Mouse (Mus musculus) heart, postnatal 0 days (tissue): ENCODE data around the gene C5ar1. TPM values are rescaled to one million over a fixed set of nuclear protein-coding genes. Genes with fewer than 3 reads are reported as not detected.
"Not testable (repeated sequence)": the region's sequence is repeated elsewhere in the genome, so short reads cannot be mapped to it uniquely, and the experiment has no call there.

ENCODE experiments used
- ATAC-seq: fragments of 200-750 bp; cut with Nextera tagmentation; 2 replicates; pipeline ENCODE4 v1.8.0; 2017; ENCODE audit warnings: low read depth, moderate number of reproducible peaks, moderate library complexity; ENCODE audit not compliant: insufficient read depth
- DNase-seq: peaks from one replicate; pipeline ENCODE4 v3.0.0-alpha.2; 2016; ENCODE audit warnings: low spot score
- H3K27ac ChIP-seq: fragments of 300-500 bp; sonication (generic); 2 replicates; pipeline ENCODE4 v1.5.1; 2014; ENCODE audit warnings: low read depth, mild to moderate bottlenecking
- H3K27me3 ChIP-seq: fragments of 300-500 bp; sonication (generic); 2 replicates; pipeline ENCODE4 v1.6.1; 2014; ENCODE audit warnings: low read length, mixed read lengths; ENCODE audit not compliant: control insufficient read depth, insufficient read depth
- H3K36me3 ChIP-seq: fragments of 300-500 bp; sonication (generic); replicated peaks from 2 replicates; pipeline ENCODE4 v1.6.1; 2014; ENCODE audit warnings: low read length, mixed read lengths; ENCODE audit not compliant: control insufficient read depth, insufficient read depth
- H3K4me1 ChIP-seq: fragments of 300-500 bp; sonication (generic); 2 replicates; pipeline ENCODE4 v1.6.1; 2014; ENCODE audit warnings: antibody characterized with exemption; ENCODE audit not compliant: control insufficient read depth, insufficient read depth
- H3K4me2 ChIP-seq: fragments of 300-500 bp; sonication (generic); 2 replicates; pipeline ENCODE4 v1.6.1; 2014; ENCODE audit warnings: low read depth, mild to moderate bottlenecking, low read length, moderate library complexity
- H3K4me3 ChIP-seq: fragments of 300-500 bp; sonication (generic); 2 replicates; pipeline ENCODE4 v1.5.1; 2014; ENCODE audit warnings: low read depth, low read length
- H3K9ac ChIP-seq: fragments of 300-500 bp; sonication (generic); replicated peaks from 2 replicates; pipeline ENCODE4 v1.6.1; 2014; ENCODE audit warnings: low read depth, low read length, mixed read lengths
- H3K9me3 ChIP-seq: fragments of 300-500 bp; sonication (generic); replicated peaks from 2 replicates; pipeline ENCODE4 v1.6.1; 2016; ENCODE audit warnings: low read length; ENCODE audit not compliant: control insufficient read depth
- CTCF ChIP-seq: IDR thresholded peaks from 2 replicates; pipeline ENCODE4 v1.5.1; 2016; ENCODE audit warnings: antibody characterized with exemption, control low read depth, low read depth
- EP300 ChIP-seq: IDR thresholded peaks from 2 replicates; pipeline ENCODE4 v1.6.1; 2016; ENCODE audit warnings: antibody characterized with exemption, low read depth
- WGBS: fragments of 180-500 bp; shearing (Covaris S2); extraction: QIAGEN DNeasy Blood & Tissue Kit; methylation state at CpG from one replicate; pipeline ENCODE4 v1.1.7; 2014; 5-methylcytosine and 5-hydroxymethylcytosine counted together
- polyA plus RNA-seq: library from polyadenylated mRNA; unstranded; fragments of >200 nt; fragmentation: Nextera tagmentation; extraction: Ambion mirVana; gene quantifications from 2 replicates; pipeline ENCODE4 v1.2.1, GENCODE M21; 2015
- total RNA-seq: library from RNA; depleted of rRNA; stranded (reverse); fragments of >200 nt; gene quantifications from 2 replicates; pipeline ENCODE4 v1.2.3, GENCODE M21; 2014; ENCODE audit warnings: low replicate concordance; rRNA removed

Gene C5ar1
- total RNA-seq (2.0 and 3.3 TPM in 2 replicates), polyA plus RNA-seq (1.9 and 2.2 TPM in 2 replicates)

DNA sequence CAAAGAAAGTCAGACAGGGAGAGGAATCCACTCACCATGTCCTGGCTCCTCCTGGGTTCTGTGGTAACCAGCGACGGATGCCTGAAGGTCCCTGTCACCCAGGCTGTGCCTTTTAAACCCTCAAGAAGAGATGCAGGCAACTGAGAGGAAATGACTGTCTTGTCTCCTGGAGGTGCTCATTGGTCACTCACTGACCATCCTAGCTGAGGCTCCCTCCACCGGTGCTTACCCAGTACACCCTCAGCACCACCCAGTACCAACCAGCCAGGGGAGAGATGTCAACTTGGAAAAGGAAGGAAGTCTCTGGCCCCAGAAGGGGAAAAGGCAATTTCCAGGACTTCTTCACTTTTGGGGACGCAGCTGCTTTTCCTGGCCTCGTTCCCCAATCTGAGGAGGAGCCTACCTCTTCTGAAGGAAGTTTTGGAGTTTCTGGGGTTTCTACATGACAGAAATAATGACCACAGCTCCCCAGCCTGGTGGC lies at the start of gene C5ar1:
TSS of gene C5ar1 (minus strand) at position 431 of the 481 bp plus-strand sequence.
- no peak for ATAC-seq
- no peaks in the 10 kb centered on the region for H3K4me1 ChIP-seq
- H3K27ac ChIP-seq: no peak within 1 kb of the TSS
- WGBS: 78% methylated on average over 5 of the region's 5 CpGs
- DNase-seq: no peak
- H3K9ac ChIP-seq: no peak within 1 kb of the TSS
- no peak within 1 kb of the TSS for H3K4me2 ChIP-seq
- H3K36me3 ChIP-seq: no peaks in the 10 kb centered on the region
- H3K27me3 ChIP-seq: no peaks in the 10 kb centered on the region
- H3K9me3 ChIP-seq: no peaks in the 10 kb centered on the region
- H3K4me3 ChIP-seq: no peak within 1 kb of the TSS
- TF ChIP-seq CTCF (no peak), EP300 (no peak)

DNA sequence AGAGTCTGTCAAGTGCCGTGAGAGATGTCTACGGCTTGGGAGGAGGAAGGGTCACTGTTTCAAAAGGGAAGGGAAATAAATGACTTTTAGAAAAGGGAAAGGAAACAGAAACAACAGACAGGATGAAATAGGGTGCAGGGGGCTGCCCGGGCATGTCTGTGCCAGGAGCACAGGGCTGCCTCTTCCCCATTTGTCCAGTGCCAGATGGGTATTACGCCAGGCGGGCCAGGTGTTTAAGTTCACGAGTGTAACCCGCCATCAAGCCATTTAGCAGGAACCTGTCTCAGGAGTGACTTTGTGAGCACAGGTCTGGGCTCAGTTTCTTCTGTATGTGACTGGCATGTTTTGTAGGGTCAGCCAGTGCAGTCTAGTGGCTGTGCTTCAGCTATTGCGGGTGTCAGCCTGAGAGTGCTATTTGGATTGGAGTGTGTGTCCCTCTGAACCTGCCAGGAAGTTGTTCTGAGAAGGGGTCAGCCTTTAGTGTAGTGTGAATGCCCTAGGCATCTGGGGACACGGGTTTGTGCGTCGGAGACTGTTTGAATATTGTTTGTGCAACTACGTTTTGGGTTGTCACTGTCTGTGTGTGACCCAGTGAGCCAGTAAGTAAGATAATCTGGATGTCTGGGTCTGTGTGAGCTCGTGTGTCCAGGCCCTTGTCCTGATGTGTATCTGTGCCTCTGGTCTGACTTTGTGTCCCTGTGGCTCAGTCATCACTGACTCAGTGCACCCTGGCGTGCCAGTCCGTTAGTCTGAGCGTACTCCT lies 49.4 kb upstream of the C5ar1 start:
- Histone ChIP-seq H3K36me3 (no peaks in the 10 kb centered on the region), H3K27ac (peak overlapping the region; percentile 99), H3K4me2 (peak overlapping the region; percentile 82), H3K9me3 (no peaks in the 10 kb centered on the region), H3K4me3 (peak overlapping the region; percentile 75), H3K27me3 (no peaks in the 10 kb centered on the region), H3K4me1 (peaks cover 7% of the 10 kb centered on the region; the same call in 1 of the 2 replicates), H3K9ac (no peak overlapping the region; the same call in 1 of the 2 replicates)
- WGBS: 36% methylated on average over 16 of the region's 16 CpGs
- TF ChIP-seq EP300: no peak
- no peak for TF ChIP-seq CTCF
- DNase-seq: no peak
- no peak for ATAC-seq

DNA sequence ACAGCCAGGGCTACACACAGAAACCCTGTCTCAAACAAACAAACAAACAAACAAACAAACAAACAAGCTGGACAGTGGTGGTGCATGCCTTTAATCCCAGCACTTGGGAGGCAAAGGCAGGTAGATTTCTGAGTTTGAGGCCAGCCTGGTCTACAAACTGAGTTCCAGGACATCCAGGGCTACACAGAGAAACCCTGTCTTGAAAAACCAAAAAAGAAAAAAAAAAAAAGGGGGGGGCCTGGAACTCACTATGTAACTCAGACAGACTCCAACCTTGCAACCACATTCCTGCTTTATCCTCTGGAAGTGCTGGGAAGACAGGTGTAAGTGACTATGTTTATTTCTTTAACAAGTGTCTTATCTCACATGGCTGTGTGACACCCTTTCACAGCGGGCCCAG lies 48.8 kb upstream of the C5ar1 start, which contains the start of gene Bbc3:
TSS of gene Bbc3 (plus strand) at position 301 of the 400 bp plus-strand sequence.
- H3K36me3 ChIP-seq, H3K27me3 ChIP-seq, ATAC-seq, H3K4me1 ChIP-seq, DNase-seq, H3K9me3 ChIP-seq: not testable (repeated sequence)
- peak within 1 kb of the TSS; percentile 38; the same call in 1 of the 2 replicates for H3K9ac ChIP-seq
- H3K4me2 ChIP-seq: peak within 1 kb of the TSS; percentile 82
- peak within 1 kb of the TSS; percentile 75 for H3K4me3 ChIP-seq
- peak within 1 kb of the TSS; percentile 99 for H3K27ac ChIP-seq
- WGBS: 23% methylated on average over 1 of the region's 1 CpGs

DNA sequence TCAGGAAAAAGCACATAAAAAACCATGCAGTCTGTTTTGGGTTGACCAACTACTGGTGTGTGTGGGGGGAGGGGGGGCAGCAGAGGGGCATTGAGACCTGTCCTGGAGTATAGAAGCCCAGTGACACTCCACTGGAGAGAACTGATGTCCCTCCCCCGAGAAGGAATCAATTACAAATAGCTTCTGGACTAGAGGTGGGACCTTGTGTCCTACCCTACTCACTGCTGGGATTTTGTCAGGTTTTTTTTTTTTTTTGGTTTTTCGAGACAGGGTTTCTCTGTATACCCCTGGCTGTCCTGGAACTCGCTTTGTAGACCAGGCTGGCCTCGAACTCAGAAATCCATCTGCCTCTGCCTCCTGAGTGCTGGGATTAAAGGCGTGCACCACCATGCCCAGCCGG lies 47.8 kb upstream of the C5ar1 start:
- H3K27me3 ChIP-seq, H3K9me3 ChIP-seq, H3K4me3 ChIP-seq, H3K27ac ChIP-seq, ATAC-seq, H3K4me2 ChIP-seq, H3K4me1 ChIP-seq, H3K9ac ChIP-seq, H3K36me3 ChIP-seq, DNase-seq: not testable (repeated sequence)
- 68% methylated on average over 6 of the region's 6 CpGs for WGBS

DNA sequence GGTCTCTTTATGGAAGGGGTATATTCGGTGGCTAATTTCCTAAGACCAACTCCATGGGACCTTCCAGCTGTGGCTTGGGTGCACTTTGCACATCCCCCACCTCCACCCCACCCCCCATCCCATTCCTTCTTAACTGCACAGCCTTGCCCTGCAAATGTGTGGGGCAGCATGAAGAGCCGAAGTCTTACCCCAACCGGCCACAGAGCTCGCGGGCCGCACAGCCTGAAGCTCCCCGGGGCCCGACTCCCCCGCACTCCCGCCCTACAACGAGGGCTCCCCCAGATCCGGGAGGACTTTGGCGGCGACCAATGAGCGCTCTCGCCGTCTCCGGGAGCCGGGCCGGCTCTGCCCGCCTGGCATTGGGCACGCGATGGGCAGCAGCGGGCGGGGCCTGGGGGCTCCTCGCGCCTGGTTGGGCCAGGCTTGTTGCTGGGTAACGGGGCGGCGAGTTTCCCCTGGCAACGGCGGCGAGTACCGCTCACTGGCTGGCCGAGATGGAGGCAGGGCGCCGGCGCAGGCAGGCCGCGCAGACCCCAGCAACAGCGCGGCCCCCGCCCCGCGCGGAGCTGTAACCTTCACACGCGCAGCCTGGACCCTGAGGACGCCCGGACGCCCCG lies 40.2 kb upstream of the C5ar1 start:
- H3K9me3 ChIP-seq: no peaks in the 10 kb centered on the region
- peak overlapping the region; percentile 54 for H3K4me2 ChIP-seq
- no peak overlapping the region for H3K9ac ChIP-seq
- H3K4me1 ChIP-seq: peaks cover 11% of the 10 kb centered on the region; the same call in 1 of the 2 replicates
- peak; percentile 57 for ATAC-seq
- no peak for TF ChIP-seq CTCF
- TF ChIP-seq EP300: no peak
- H3K27ac ChIP-seq: no peak overlapping the region
- H3K4me3 ChIP-seq: peak overlapping the region; percentile 21
- DNase-seq: peak; percentile 55
- 1% methylated on average over 47 of the region's 52 CpGs for WGBS
- no peaks in the 10 kb centered on the region for H3K27me3 ChIP-seq
- no peaks in the 10 kb centered on the region for H3K36me3 ChIP-seq
